8 mouse cellular contexts compared by ENCODE assay signal in genomic region chr11:46312523-46313035, GRCm38 (mm10). TPM values are rescaled to one million over a fixed set of nuclear protein-coding genes. Genes with fewer than 3 reads are reported as not detected.
A peak's percentile ranks its signal among the peaks of the same experiment; 100 is the strongest.
DNase-seq lines count a peak whose midpoint lies in the region; ATAC-seq and TF ChIP-seq lines count a peak whose summit lies in the region.

TSS of gene Cyfip2 (minus strand) at chr11:46312859.

- DNase-seq in thymus, adult 2 months = no peak
- DNase-seq in thymus, postnatal 36 days = no peak
- DNase-seq in heart, postnatal 4 days = peak; percentile 10
- peak; percentile 18 for DNase-seq in left cerebral cortex, adult 11 months (ENCODE audit: low spot score)
- DNase-seq in urinary bladder, adult 18-20 months (ENCODE audit: low spot score in 2 of 2) = no peak
- no peak for DNase-seq in T-cell, adult 2 months (ENCODE audit: low spot score)

- no peaks in the 10 kb centered on the region for H3K9me3 ChIP-seq in embryonic facial prominence, embryonic 15.5 days (replicated peaks)
- no peaks in the 10 kb centered on the region for H3K9me3 ChIP-seq in midbrain, embryonic 13.5 days

- H3K9ac ChIP-seq in embryonic facial prominence, embryonic 15.5 days = peak within 1 kb of the TSS; percentile 29
- peak within 1 kb of the TSS; percentile 92 for H3K9ac ChIP-seq in midbrain, embryonic 13.5 days (replicated peaks)

- H3K4me3 ChIP-seq in thymus, adult 2 months (ENCODE audit: control insufficient read depth, insufficient read depth, low read length) = peak within 1 kb of the TSS; percentile 91
- H3K4me3 ChIP-seq in embryonic facial prominence, embryonic 15.5 days (replicated peaks) = peak within 1 kb of the TSS; percentile 68
- peak within 1 kb of the TSS; percentile 77 for H3K4me3 ChIP-seq in midbrain, embryonic 13.5 days (replicated peaks)

- ATAC-seq in embryonic facial prominence, embryonic 15.5 days (ENCODE audit: insufficient number of reproducible peaks, low FRiP score, low TSS enrichment, low read depth) = no peak
- ATAC-seq in midbrain, embryonic 13.5 days = peak; percentile 41

- H3K4me2 ChIP-seq in embryonic facial prominence, embryonic 15.5 days (replicated peaks) = peak within 1 kb of the TSS; percentile 98
- peak within 1 kb of the TSS; percentile 88 for H3K4me2 ChIP-seq in midbrain, embryonic 13.5 days (replicated peaks)

- peak within 1 kb of the TSS; percentile 65 for H3K27ac ChIP-seq in thymus, adult 2 months (ENCODE audit: control insufficient read depth, insufficient read depth, low read length)
- H3K27ac ChIP-seq in embryonic facial prominence, embryonic 15.5 days (replicated peaks) = no peak within 1 kb of the TSS
- H3K27ac ChIP-seq in midbrain, embryonic 13.5 days = peak within 1 kb of the TSS; percentile 93

- no peak for TF ChIP-seq CTCF in thymus, adult 2 months (IDR thresholded peaks at IDR 0.05; ENCODE audit: borderline replicate concordance, control insufficient read depth, extremely low read depth, insufficient read depth, low read length, poor library complexity)

- no peak for TF ChIP-seq POLR2A in thymus, adult 2 months (IDR thresholded peaks at IDR 0.05; ENCODE audit: control insufficient read depth, extremely low read depth, insufficient read depth, low read length, poor library complexity)

- H3K27me3 ChIP-seq in thymus, adult 2 months (ENCODE audit: control insufficient read depth, insufficient read depth, low read length) = no peaks in the 10 kb centered on the region
- H3K27me3 ChIP-seq in embryonic facial prominence, embryonic 15.5 days = 0 out of 2 replicates have a peak, but pooled peaks cover 3% of the 10 kb centered on the region
- no peaks in the 10 kb centered on the region for H3K27me3 ChIP-seq in midbrain, embryonic 13.5 days

- 11% methylated on average over 14 of the region's 14 CpGs for WGBS in thymus, adult 2 months
- 10% methylated on average over 13 of the region's 14 CpGs for WGBS in embryonic facial prominence, embryonic 15.5 days
- WGBS in midbrain, embryonic 13.5 days = 5% methylated on average over 13 of the region's 14 CpGs

- H3K4me1 ChIP-seq in thymus, adult 2 months (replicated peaks; ENCODE audit: control insufficient read depth, insufficient read depth, low read length) = peaks cover 37% of the 10 kb centered on the region
- peaks cover 13% of the 10 kb centered on the region for H3K4me1 ChIP-seq in embryonic facial prominence, embryonic 15.5 days
- peaks cover 37% of the 10 kb centered on the region for H3K4me1 ChIP-seq in midbrain, embryonic 13.5 days (replicated peaks)

- no peaks in the 10 kb centered on the region for H3K36me3 ChIP-seq in thymus, adult 2 months (ENCODE audit: control insufficient read depth, insufficient read depth, low read length)
- H3K36me3 ChIP-seq in embryonic facial prominence, embryonic 15.5 days = no peaks in the 10 kb centered on the region
- H3K36me3 ChIP-seq in midbrain, embryonic 13.5 days = peaks cover 9% of the 10 kb centered on the region; the same call in 1 of the 2 replicates

RNA-seq across cellular contexts. Expression of gene Cyfip2, which starts in this region (rescaled TPM):
- 85.4 and 114 TPM in 2 replicates for polyA plus RNA-seq in thymus, adult 2 months (2012; rRNA removed)
- 10.8 and 14.2 TPM in 2 replicates for polyA plus RNA-seq in embryonic facial prominence, embryonic 15.5 days (2015; fragmentation: Nextera tagmentation; extraction: Ambion mirVana)
- 10 to 100 TPM; 14.8 to 15.3 TPM for total RNA-seq in heart, postnatal 4 days (2021)
- 75.5 and 80.8 TPM in 2 replicates for polyA plus RNA-seq in midbrain, embryonic 13.5 days (2015; fragmentation: Nextera tagmentation; extraction: Ambion mirVana)

Comparison
In these comparisons a context has a peak if more than half of its experiments do, and no peak if none do; other contexts are left out.
1. DNase-seq: peak in heart, postnatal 4 days (single experiment) and left cerebral cortex, adult 11 months (single experiment); none in thymus, adult 2 months (single experiment), thymus, postnatal 36 days (0 of 2), urinary bladder, adult 18-20 months (0 of 2) and T-cell, adult 2 months (single experiment).
2. Peak in every context shown above with its lines, with median percentiles within 50 percentile points of each other: H3K4me3 ChIP-seq.